In the genomic region with DNA sequence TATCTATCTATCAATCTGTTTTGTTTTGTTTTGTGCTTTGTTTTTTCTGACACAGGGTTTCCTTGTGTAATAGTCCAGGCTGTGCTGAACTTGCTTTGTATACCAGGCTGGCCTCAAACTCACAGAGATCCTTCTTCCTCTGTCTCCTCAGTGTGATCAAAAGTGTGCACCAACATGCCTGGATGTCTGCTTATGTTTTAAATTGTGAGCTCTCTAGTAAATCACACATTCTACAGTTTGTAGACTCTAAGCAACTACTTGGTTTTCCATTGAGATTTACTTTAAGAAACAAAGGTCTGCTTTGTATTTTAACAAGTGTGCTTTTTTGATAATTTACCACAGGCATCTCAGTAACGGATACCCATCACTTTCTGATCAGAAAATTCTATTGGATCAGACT, we compare ENCODE assay signal across 20 mouse cellular contexts. TPM values are rescaled to one million over a fixed set of nuclear protein-coding genes. Genes with fewer than 3 reads are reported as not detected.
DNase-seq lines count a peak whose midpoint lies in the region; ATAC-seq and TF ChIP-seq lines count a peak whose summit lies in the region.
"Had no signal": no experiment of that assay in that cellular context is flagged by ENCODE, and none has a peak within 500 bp of the region (broad histone marks: within the 10 kb centered on the region; RNA-seq: fewer than 3 reads in every experiment).

No protein-coding gene starts in this region.

- no peak overlapping the region for H3K9ac ChIP-seq in forebrain, embryonic 11.5 days (ENCODE audit: low read length)
- no peak overlapping the region for H3K9ac ChIP-seq in forebrain, embryonic 15.5 days (replicated peaks)
- H3K9ac ChIP-seq in liver, embryonic 12.5 days = peak overlapping the region; percentile 59; the same call in 1 of the 2 replicates
- H3K9ac ChIP-seq in liver, postnatal 0 days (replicated peaks) = no peak overlapping the region
- H3K9ac ChIP-seq in embryonic facial prominence, embryonic 13.5 days = no peak overlapping the region
- H3K9ac ChIP-seq: hindbrain, embryonic 14.5 days had no signal

- no peaks in the 10 kb centered on the region for H3K27me3 ChIP-seq in forebrain, embryonic 11.5 days (ENCODE audit: control insufficient read depth, insufficient read depth, low read length)
- no peaks in the 10 kb centered on the region for H3K27me3 ChIP-seq in forebrain, embryonic 15.5 days
- no peaks in the 10 kb centered on the region for H3K27me3 ChIP-seq in liver, embryonic 12.5 days (replicated peaks)
- H3K27me3 ChIP-seq in liver, postnatal 0 days (ENCODE audit: insufficient read depth, low read length) = no peaks in the 10 kb centered on the region
- H3K27me3 ChIP-seq in embryonic facial prominence, embryonic 13.5 days = no peaks in the 10 kb centered on the region
- H3K27me3 ChIP-seq: embryonic facial prominence, embryonic 12.5 days; megakaryocyte, embryonic 14.5 days had no signal

- no peak overlapping the region for H3K4me2 ChIP-seq in forebrain, embryonic 11.5 days (ENCODE audit: low read depth, low read length, severe bottlenecking)
- no peak overlapping the region for H3K4me2 ChIP-seq in forebrain, embryonic 15.5 days (replicated peaks)
- peak overlapping the region; percentile 79 for H3K4me2 ChIP-seq in liver, embryonic 12.5 days
- H3K4me2 ChIP-seq in liver, postnatal 0 days (ENCODE audit: low read depth, low read length) = no peak overlapping the region
- H3K4me2 ChIP-seq in embryonic facial prominence, embryonic 13.5 days = no peak overlapping the region

- TF ChIP-seq EP300 in liver, postnatal 0 days (IDR thresholded peaks at IDR 0.05; ENCODE audit: low read depth) = no peak

- WGBS in forebrain, embryonic 11.5 days = 90% methylated on average over 1 of the region's 1 CpGs
- WGBS in forebrain, embryonic 15.5 days = 93% methylated on average over 1 of the region's 1 CpGs
- 86% methylated on average over 1 of the region's 1 CpGs for WGBS in liver, embryonic 12.5 days (ENCODE audit: insufficient replicate concordance)
- 89% methylated on average over 1 of the region's 1 CpGs for WGBS in liver, postnatal 0 days (ENCODE audit: insufficient replicate concordance)
- WGBS in embryonic facial prominence, embryonic 13.5 days = 83% methylated on average over 1 of the region's 1 CpGs

- no peak for TF ChIP-seq CTCF in liver, postnatal 0 days (IDR thresholded peaks at IDR 0.05; ENCODE audit: low read depth)

- H3K4me3 ChIP-seq in forebrain, embryonic 11.5 days (ENCODE audit: low read depth, low read length) = no peak overlapping the region
- no peak overlapping the region for H3K4me3 ChIP-seq in forebrain, embryonic 15.5 days
- no peak overlapping the region for H3K4me3 ChIP-seq in liver, embryonic 12.5 days
- H3K4me3 ChIP-seq in liver, postnatal 0 days (ENCODE audit: low read depth, low read length) = no peak overlapping the region
- H3K4me3 ChIP-seq in embryonic facial prominence, embryonic 13.5 days = no peak overlapping the region
- H3K4me3 ChIP-seq: layer of hippocampus, adult 2 months had no signal

- H3K4me1 ChIP-seq in forebrain, embryonic 11.5 days (replicated peaks; ENCODE audit: control insufficient read depth, insufficient read depth, low read length) = peaks cover 3% of the 10 kb centered on the region; the same call in 1 of the 2 replicates
- H3K4me1 ChIP-seq in forebrain, embryonic 15.5 days = peaks cover 40% of the 10 kb centered on the region
- H3K4me1 ChIP-seq in liver, embryonic 12.5 days = peaks cover 59% of the 10 kb centered on the region
- peaks cover 19% of the 10 kb centered on the region for H3K4me1 ChIP-seq in liver, postnatal 0 days (ENCODE audit: insufficient read depth)
- peaks cover 31% of the 10 kb centered on the region for H3K4me1 ChIP-seq in embryonic facial prominence, embryonic 13.5 days

- H3K36me3 ChIP-seq in forebrain, embryonic 11.5 days (ENCODE audit: control insufficient read depth, insufficient read depth, low read length) = no peaks in the 10 kb centered on the region
- H3K36me3 ChIP-seq in forebrain, embryonic 15.5 days = no peaks in the 10 kb centered on the region
- no peaks in the 10 kb centered on the region for H3K36me3 ChIP-seq in liver, embryonic 12.5 days
- no peaks in the 10 kb centered on the region for H3K36me3 ChIP-seq in liver, postnatal 0 days (replicated peaks; ENCODE audit: insufficient read depth, low read length)
- no peaks in the 10 kb centered on the region for H3K36me3 ChIP-seq in embryonic facial prominence, embryonic 13.5 days
- H3K36me3 ChIP-seq: embryonic facial prominence, embryonic 12.5 days had no signal

- H3K27ac ChIP-seq in forebrain, embryonic 11.5 days (ENCODE audit: low read depth, low read length) = peak overlapping the region; percentile 50; the same call in 1 of the 2 replicates
- H3K27ac ChIP-seq in forebrain, embryonic 15.5 days (replicated peaks) = no peak overlapping the region
- peak overlapping the region; percentile 84 for H3K27ac ChIP-seq in liver, embryonic 12.5 days
- no peak overlapping the region for H3K27ac ChIP-seq in liver, postnatal 0 days (ENCODE audit: low read depth)
- H3K27ac ChIP-seq in embryonic facial prominence, embryonic 13.5 days = peak overlapping the region; percentile 64; the same call in 1 of the 2 replicates
- H3K27ac ChIP-seq: hindbrain, embryonic 14.5 days; kidney, postnatal 0 days; layer of hippocampus, adult 2 months; stomach, postnatal 0 days had no signal

- no peak for ATAC-seq in forebrain, embryonic 11.5 days (replicated peaks; ENCODE audit: low FRiP score)
- ATAC-seq in forebrain, embryonic 15.5 days (replicated peaks) = no peak
- no peak for ATAC-seq in liver, embryonic 12.5 days
- ATAC-seq in liver, postnatal 0 days = no peak
- no peak for ATAC-seq in embryonic facial prominence, embryonic 13.5 days (ENCODE audit: insufficient number of reproducible peaks, insufficient read depth, low FRiP score, low TSS enrichment, low read depth)
- ATAC-seq: intestine, postnatal 0 days had no signal

- no peak for DNase-seq in forebrain, embryonic 11.5 days (ENCODE audit: low spot score)
- no peak for DNase-seq in liver, postnatal 0 days
- peak; percentile 18 for DNase-seq in 3134 (ENCODE audit: extremely low read depth, insufficient read length, low spot score)
- DNase-seq in layer of hippocampus, adult 18-20 months (ENCODE audit: low spot score in 2 of 2) = no peak
- DNase-seq: cerebellum, adult 2 months; heart, postnatal 10 days; layer of hippocampus, postnatal 36 days; lung, postnatal 14 days had no signal

- H3K9me3 ChIP-seq in forebrain, embryonic 11.5 days (ENCODE audit: control insufficient read depth, low read length) = no peaks in the 10 kb centered on the region
- H3K9me3 ChIP-seq in forebrain, embryonic 15.5 days = no peaks in the 10 kb centered on the region
- no peaks in the 10 kb centered on the region for H3K9me3 ChIP-seq in liver, embryonic 12.5 days (replicated peaks)
- H3K9me3 ChIP-seq in liver, postnatal 0 days (ENCODE audit: low read length) = no peaks in the 10 kb centered on the region
- no peaks in the 10 kb centered on the region for H3K9me3 ChIP-seq in embryonic facial prominence, embryonic 13.5 days
- H3K9me3 ChIP-seq: embryonic facial prominence, embryonic 12.5 days; megakaryocyte, embryonic 14.5 days had no signal

RNA-seq across cellular contexts. Expression of gene Hist1h3d, which starts 2.3 kb away (rescaled TPM):
- polyA plus RNA-seq in forebrain, embryonic 11.5 days (2014; fragmentation: Nextera tagmentation; extraction: Ambion mirVana) = 11.9 and 13.9 TPM in 2 replicates
- polyA plus RNA-seq in forebrain, embryonic 15.5 days (2015; fragmentation: Nextera tagmentation; extraction: Ambion mirVana) = 4.5 and 5.1 TPM in 2 replicates
- polyA plus RNA-seq in liver, embryonic 12.5 days (2016; fragmentation: Nextera tagmentation; extraction: Ambion mirVana) = 5.3 and 6.2 TPM in 2 replicates
- 4.7 and 5.8 TPM in 2 replicates for polyA plus RNA-seq in liver, postnatal 0 days (2015; fragmentation: Nextera tagmentation; extraction: Ambion mirVana)
- polyA plus RNA-seq in embryonic facial prominence, embryonic 13.5 days (2015; fragmentation: Nextera tagmentation; extraction: Ambion mirVana) = 7.6 and 8.4 TPM in 2 replicates
- 10 to 100 TPM; 11.8 to 13.6 TPM for total RNA-seq in layer of hippocampus, adult 18-20 months (2021)

RNA-seq across cellular contexts. Expression of gene Hist1h4d, which starts 3.6 kb away (rescaled TPM):
- 132 and 133 TPM in 2 replicates for polyA plus RNA-seq in forebrain, embryonic 11.5 days (2014; fragmentation: Nextera tagmentation; extraction: Ambion mirVana)
- 76.0 and 88.6 TPM in 2 replicates for polyA plus RNA-seq in forebrain, embryonic 15.5 days (2015; fragmentation: Nextera tagmentation; extraction: Ambion mirVana)
- 128 and 134 TPM in 2 replicates for polyA plus RNA-seq in liver, embryonic 12.5 days (2016; fragmentation: Nextera tagmentation; extraction: Ambion mirVana)
- polyA plus RNA-seq in liver, postnatal 0 days (2015; fragmentation: Nextera tagmentation; extraction: Ambion mirVana) = 89.1 and 94.3 TPM in 2 replicates
- 141 and 160 TPM in 2 replicates for polyA plus RNA-seq in embryonic facial prominence, embryonic 13.5 days (2015; fragmentation: Nextera tagmentation; extraction: Ambion mirVana)
- total RNA-seq in layer of hippocampus, adult 18-20 months (2021) = 100 to 1,000 TPM; 152 to 153 TPM

RNA-seq across cellular contexts. Expression of gene Hist1h2ad, which starts 3.7 kb away (rescaled TPM):
- 2.5 and 3.0 TPM in 2 replicates for polyA plus RNA-seq in forebrain, embryonic 11.5 days (2014; fragmentation: Nextera tagmentation; extraction: Ambion mirVana)
- 1.5 and 2.0 TPM in 2 replicates for polyA plus RNA-seq in forebrain, embryonic 15.5 days (2015; fragmentation: Nextera tagmentation; extraction: Ambion mirVana)
- 1.2 and 3.1 TPM in 2 replicates for polyA plus RNA-seq in liver, embryonic 12.5 days (2016; fragmentation: Nextera tagmentation; extraction: Ambion mirVana)
- polyA plus RNA-seq in liver, postnatal 0 days (2015; fragmentation: Nextera tagmentation; extraction: Ambion mirVana) = 2.0 and 2.6 TPM in 2 replicates
- polyA plus RNA-seq in embryonic facial prominence, embryonic 13.5 days (2015; fragmentation: Nextera tagmentation; extraction: Ambion mirVana) = 1.7 and 3.1 TPM in 2 replicates
- total RNA-seq in layer of hippocampus, adult 18-20 months (2021) = 1 to 10 TPM; 3.8 to 7.1 TPM
- polyA plus RNA-seq: hindbrain, embryonic 14.5 days; liver, adult 2 months had no signal

RNA-seq across cellular contexts. Expression of gene Hist1h2bf, which starts 3.8 kb away (rescaled TPM):
- 4.5 and 5.9 TPM in 2 replicates for polyA plus RNA-seq in forebrain, embryonic 11.5 days (2014; fragmentation: Nextera tagmentation; extraction: Ambion mirVana)
- polyA plus RNA-seq in forebrain, embryonic 15.5 days (2015; fragmentation: Nextera tagmentation; extraction: Ambion mirVana) = 1.6 and 2.9 TPM in 2 replicates
- 7.1 and 9.9 TPM in 2 replicates for polyA plus RNA-seq in liver, embryonic 12.5 days (2016; fragmentation: Nextera tagmentation; extraction: Ambion mirVana)
- 2.9 and 5.8 TPM in 2 replicates for polyA plus RNA-seq in liver, postnatal 0 days (2015; fragmentation: Nextera tagmentation; extraction: Ambion mirVana)
- polyA plus RNA-seq in embryonic facial prominence, embryonic 13.5 days (2015; fragmentation: Nextera tagmentation; extraction: Ambion mirVana) = 12.2 and 13.4 TPM in 2 replicates
- 10 to 100 TPM; 24.1 to 24.2 TPM for total RNA-seq in layer of hippocampus, adult 18-20 months (2021)
- polyA plus RNA-seq: liver, adult 2 months; urinary bladder, adult 2 months had no signal

RNA-seq across cellular contexts. Expression of gene Hist1h2bg, which starts 6.6 kb away (rescaled TPM):
- polyA plus RNA-seq in forebrain, embryonic 11.5 days (2014; fragmentation: Nextera tagmentation; extraction: Ambion mirVana) = 7.4 and 10.0 TPM in 2 replicates
- 4.7 and 5.6 TPM in 2 replicates for polyA plus RNA-seq in forebrain, embryonic 15.5 days (2015; fragmentation: Nextera tagmentation; extraction: Ambion mirVana)
- polyA plus RNA-seq in liver, embryonic 12.5 days (2016; fragmentation: Nextera tagmentation; extraction: Ambion mirVana) = 10.7 and 14.4 TPM in 2 replicates
- polyA plus RNA-seq in liver, postnatal 0 days (2015; fragmentation: Nextera tagmentation; extraction: Ambion mirVana) = 6.1 and 7.8 TPM in 2 replicates
- polyA plus RNA-seq in embryonic facial prominence, embryonic 13.5 days (2015; fragmentation: Nextera tagmentation; extraction: Ambion mirVana) = 7.5 and 10.6 TPM in 2 replicates
- 10 to 100 TPM; 58.3 to 66.2 TPM for total RNA-seq in layer of hippocampus, adult 18-20 months (2021)

Comparison
In these comparisons a context has a peak if more than half of its experiments do, and no peak if none do; other contexts are left out.
1. H3K27ac ChIP-seq: peak in forebrain, embryonic 11.5 days (single experiment), liver, embryonic 12.5 days (single experiment) and embryonic facial prominence, embryonic 13.5 days (single experiment); none in forebrain, embryonic 15.5 days (single experiment) and liver, postnatal 0 days (single experiment).